Mouse (Mus musculus): ENCODE data around the gene Bahd1.
A peak's percentile ranks its signal among the peaks of the same experiment; 100 is the strongest.

The Bahd1 gene

GRCm38 (mm10) chr2:118943232-118943631 is 43.1 kb downstream of the Bahd1 start:
- DNase-seq = no peak

GRCm38 (mm10) chr2:118948818-118949217 is 48.6 kb downstream of the Bahd1 start:
- no peak for DNase-seq

GRCm38 (mm10) chr2:118949699-118950098 is 49.5 kb downstream of the Bahd1 start:
- no peak for DNase-seq

- DNase-seq = no peak
Measured at GRCm38 (mm10) chr2:118956497-118956896, 56.3 kb downstream of the Bahd1 start.

GRCm38 (mm10) chr2:118959644-118960043 is 59.5 kb downstream of the Bahd1 start:
- no peak for DNase-seq

GRCm38 (mm10) chr2:118960413-118960812 is 60.2 kb downstream of the Bahd1 start:
- no peak for DNase-seq

GRCm38 (mm10) chr2:118961546-118961945 is 61.4 kb downstream of the Bahd1 start:
- no peak for DNase-seq

- no peak for DNase-seq
Measured at GRCm38 (mm10) chr2:118963007-118963675, 63.0 kb downstream of the Bahd1 start.

GRCm38 (mm10) chr2:118963676-118964012 is 63.5 kb downstream of the Bahd1 start:
- DNase-seq = no peak

- DNase-seq = no peak
Measured at GRCm38 (mm10) chr2:118969585-118970147, 69.5 kb downstream of the Bahd1 start.

GRCm38 (mm10) chr2:118972048-118972447 is 71.9 kb downstream of the Bahd1 start:
- DNase-seq = no peak

GRCm38 (mm10) chr2:118972687-118973376 is 72.7 kb downstream of the Bahd1 start:
- peak; percentile 85 to 86 for DNase-seq

All from thymus, postnatal 36 days (tissue).